Mouse (Mus musculus): ENCODE results near the gene Gtf2a2. TPM values are rescaled to one million over a fixed set of nuclear protein-coding genes. Genes with fewer than 3 reads are reported as not detected.

The Gtf2a2 gene
- polyA plus RNA-seq, 1 experiment from 2014 or later, result 196 TPM

GRCm38 (mm10) chr9:70072387-70072786, 60.0 kb downstream of the Gtf2a2 start:
- Histone ChIP-seq H3K9ac (no peak overlapping the region), H3K27ac (no peak overlapping the region), H3K4me2 (no peak overlapping the region), H3K4me1 (0 out of 2 replicates have a peak, but pooled peaks cover 5% of the 10 kb centered on the region), H3K9me3 (no peaks in the 10 kb centered on the region), H3K4me3 (no peak overlapping the region), H3K27me3 (no peaks in the 10 kb centered on the region), H3K36me3 (no peaks in the 10 kb centered on the region)
- no peak for ATAC-seq (ENCODE audit: borderline replicate concordance, extremely low read depth, low FRiP score, low TSS enrichment)
- 78% methylated on average over 8 of the region's 8 CpGs for WGBS

Other genes starting within 250 kb of the Gtf2a2 start
- gene Bnip2, start 23.1 kb upstream of the Gtf2a2 start, polyA plus RNA-seq (2015; fragmentation: Nextera tagmentation; extraction: Ambion mirVana), result 121 and 122 TPM in 2 replicates
- gene Gcnt3, start 25.5 kb downstream of the Gtf2a2 start, polyA plus RNA-seq (2015; fragmentation: Nextera tagmentation; extraction: Ambion mirVana), result 0.10 and 0.15 TPM in 2 replicates
- 5.7 and 5.9 TPM in 2 replicates for gene Fam81a, start 130.0 kb downstream of the Gtf2a2 start, polyA plus RNA-seq (2015; fragmentation: Nextera tagmentation; extraction: Ambion mirVana)
- gene Myo1e, start 194.8 kb downstream of the Gtf2a2 start, polyA plus RNA-seq (2015; fragmentation: Nextera tagmentation; extraction: Ambion mirVana), result 36.3 and 40.3 TPM in 2 replicates

Measured in lung, embryonic 15.5 days (tissue).